Mouse (Mus musculus): ENCODE measurements around the gene Emc10. TPM values are rescaled to one million over a fixed set of nuclear protein-coding genes. Genes with fewer than 3 reads are reported as not detected.

The Emc10 gene
- polyA plus RNA-seq, 1 experiment from 2014 or later, result 145 TPM

DNA sequence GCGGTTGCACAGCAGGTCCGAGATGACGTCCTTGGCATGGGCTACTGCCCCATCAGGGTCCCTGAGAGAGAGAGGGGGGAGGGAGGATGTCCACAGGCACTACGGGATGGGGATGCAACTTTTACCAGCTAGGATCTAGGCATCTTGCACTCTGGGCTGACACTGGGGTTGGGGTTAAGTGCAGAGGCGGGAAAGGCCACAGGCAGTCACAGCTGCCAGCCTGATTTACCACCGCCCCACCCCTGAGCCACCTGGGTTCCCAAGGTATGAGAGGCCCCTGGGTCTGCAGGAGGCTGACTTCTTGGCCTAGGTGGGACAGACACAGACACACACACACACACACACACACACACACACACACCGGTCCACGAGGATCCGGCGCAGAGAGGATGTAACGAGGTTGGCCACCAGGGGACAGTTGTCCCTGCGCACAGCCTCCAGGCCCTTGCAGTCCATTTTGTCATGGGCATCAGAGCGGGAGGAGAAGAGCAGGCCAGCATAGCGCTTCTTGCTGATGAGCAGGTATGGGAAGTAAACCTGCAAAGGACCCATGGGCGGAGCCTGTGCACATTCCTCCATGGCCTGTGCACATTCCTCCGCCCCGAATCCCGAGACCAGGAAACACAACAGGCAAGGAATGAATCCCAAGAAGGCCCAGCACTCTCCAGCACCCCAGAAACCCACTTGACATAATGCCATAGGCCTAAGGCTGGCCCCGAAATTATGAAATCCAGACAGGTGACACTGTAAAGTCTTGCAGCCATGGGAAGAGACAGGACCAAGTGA, 38.5 kb upstream of the Emc10 start:
- no peak overlapping the region for H3K4me3 ChIP-seq (ENCODE audit: low read length)
- no peak overlapping the region for H3K27ac ChIP-seq (ENCODE audit: low read depth, low read length)
- 85% methylated on average over 19 of the region's 19 CpGs for WGBS
- no peaks in the 10 kb centered on the region for H3K27me3 ChIP-seq (replicated peaks; ENCODE audit: control insufficient read depth, insufficient read depth, low read length)
- ATAC-seq, result no peak
- no peaks in the 10 kb centered on the region for H3K4me1 ChIP-seq (ENCODE audit: control insufficient read depth, insufficient read depth, low read depth, low read length)
- no peaks in the 10 kb centered on the region for H3K9me3 ChIP-seq (ENCODE audit: control insufficient read depth, low read length)
- H3K4me2 ChIP-seq (ENCODE audit: low read length), result no peak overlapping the region
- H3K9ac ChIP-seq (ENCODE audit: low read depth, low read length), result no peak overlapping the region
- peaks cover 3% of the 10 kb centered on the region; the same call in 1 of the 2 replicates for H3K36me3 ChIP-seq (ENCODE audit: control insufficient read depth, insufficient read depth, low read length)

GRCm38 (mm10) chr7:44534242-44534641, 37.9 kb upstream of the Emc10 start:
- Histone ChIP-seq H3K4me2 (ENCODE audit: low read length) (no peak overlapping the region), H3K4me1 (ENCODE audit: control insufficient read depth, insufficient read depth, low read depth, low read length) (no peaks in the 10 kb centered on the region), H3K9ac (ENCODE audit: low read depth, low read length) (no peak overlapping the region), H3K9me3 (ENCODE audit: control insufficient read depth, low read length) (no peaks in the 10 kb centered on the region), H3K36me3 (ENCODE audit: control insufficient read depth, insufficient read depth, low read length) (no peaks in the 10 kb centered on the region; the same call in 1 of the 2 replicates), H3K27me3 (replicated peaks; ENCODE audit: control insufficient read depth, insufficient read depth, low read length) (no peaks in the 10 kb centered on the region), H3K27ac (ENCODE audit: low read depth, low read length) (no peak overlapping the region), H3K4me3 (ENCODE audit: low read length) (no peak overlapping the region)
- no peak for ATAC-seq
- 88% methylated on average over 13 of the region's 13 CpGs for WGBS

DNA sequence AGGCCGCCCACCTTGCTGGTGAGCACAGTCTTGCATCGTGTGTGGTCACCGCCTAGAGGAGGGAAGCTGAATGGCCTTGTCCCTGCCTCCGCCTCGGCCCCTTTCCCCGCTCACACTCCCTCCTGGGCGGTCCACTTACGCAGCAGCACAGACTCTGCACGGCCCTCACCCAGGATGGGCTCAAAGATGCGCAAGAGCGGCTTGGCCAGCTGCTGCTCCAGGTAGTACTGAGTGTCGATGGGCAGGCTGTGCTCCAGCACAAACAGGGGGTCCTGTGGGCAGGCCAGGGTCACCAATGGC, 37.4 kb upstream of the Emc10 start:
- Histone ChIP-seq H3K9me3 (ENCODE audit: control insufficient read depth, low read length) (no peaks in the 10 kb centered on the region), H3K4me2 (ENCODE audit: low read length) (no peak overlapping the region), H3K9ac (ENCODE audit: low read depth, low read length) (no peak overlapping the region), H3K27ac (ENCODE audit: low read depth, low read length) (no peak overlapping the region), H3K4me3 (ENCODE audit: low read length) (no peak overlapping the region), H3K4me1 (ENCODE audit: control insufficient read depth, insufficient read depth, low read depth, low read length) (no peaks in the 10 kb centered on the region), H3K27me3 (replicated peaks; ENCODE audit: control insufficient read depth, insufficient read depth, low read length) (0 out of 2 replicates have a peak, but pooled peaks cover 4% of the 10 kb centered on the region), H3K36me3 (ENCODE audit: control insufficient read depth, insufficient read depth, low read length) (no peaks in the 10 kb centered on the region; the same call in 1 of the 2 replicates)
- 75% methylated on average over 12 of the region's 12 CpGs for WGBS
- no peak for ATAC-seq

DNA sequence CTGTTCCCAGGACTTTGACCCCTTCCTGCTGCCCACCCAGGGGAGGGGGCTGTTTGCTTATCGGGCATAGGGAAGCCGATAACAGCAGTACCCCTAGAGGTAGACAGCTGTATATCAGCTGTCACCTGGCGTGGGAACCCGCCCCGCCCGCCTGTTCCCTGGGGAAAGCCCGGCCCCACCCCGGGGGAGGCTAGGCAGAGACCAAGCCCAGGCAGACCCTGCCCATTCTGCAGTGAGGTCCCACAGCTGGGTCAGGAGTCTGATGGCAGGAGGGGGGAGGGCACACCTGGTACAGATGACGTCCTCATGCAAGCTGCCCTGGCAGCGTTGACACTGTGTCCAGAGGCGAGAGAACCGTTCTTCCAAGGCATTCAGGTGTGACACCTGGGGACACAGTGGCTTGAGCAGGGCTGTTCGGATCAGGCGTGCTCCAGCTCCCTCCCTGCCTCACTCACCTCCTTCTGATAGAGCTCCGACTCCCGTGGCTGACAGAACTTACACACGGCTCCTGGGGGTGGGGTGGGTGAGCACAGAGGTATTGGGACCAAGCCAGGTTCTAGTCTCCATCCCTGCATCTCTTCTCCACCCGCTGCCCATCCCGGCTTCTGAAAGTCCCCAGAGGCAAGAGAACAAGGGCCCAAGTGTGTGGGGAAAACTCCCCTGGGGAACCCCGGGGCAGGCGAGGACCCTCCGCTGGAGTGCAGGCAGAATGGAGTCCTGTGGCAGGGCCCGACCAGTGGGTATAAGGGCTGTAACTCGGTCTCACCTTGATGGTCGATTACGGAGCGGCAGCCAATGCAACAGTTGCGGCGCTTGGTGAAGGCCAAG, 36.8 kb upstream of the Emc10 start:
- ATAC-seq, result no peak
- WGBS, result 93% methylated on average over 28 of the region's 29 CpGs

GRCm38 (mm10) chr7:44531946-44532732, 35.8 kb upstream of the Emc10 start, which contains the start of gene Spib:
TSS of gene Spib (minus strand) at chr7:44532071.
- no peak within 1 kb of the TSS for H3K4me2 ChIP-seq (ENCODE audit: low read length)
- 81% methylated on average over 4 of the region's 4 CpGs for WGBS

More for the DNA sequence above, 36.8 kb upstream of the Emc10 start:
- Histone ChIP-seq H3K36me3 (ENCODE audit: control insufficient read depth, insufficient read depth, low read length) (no peaks in the 10 kb centered on the region; the same call in 1 of the 2 replicates), H3K4me1 (ENCODE audit: control insufficient read depth, insufficient read depth, low read depth, low read length) (peaks cover 2% of the 10 kb centered on the region; the same call in 1 of the 2 replicates), H3K4me3 (ENCODE audit: low read length) (no peak overlapping the region), H3K9me3 (ENCODE audit: control insufficient read depth, low read length) (no peaks in the 10 kb centered on the region), H3K27ac (ENCODE audit: low read depth, low read length) (no peak overlapping the region), H3K4me2 (ENCODE audit: low read length) (no peak overlapping the region), H3K27me3 (replicated peaks; ENCODE audit: control insufficient read depth, insufficient read depth, low read length) (0 out of 2 replicates have a peak, but pooled peaks cover 4% of the 10 kb centered on the region), H3K9ac (ENCODE audit: low read depth, low read length) (no peak overlapping the region)

DNA sequence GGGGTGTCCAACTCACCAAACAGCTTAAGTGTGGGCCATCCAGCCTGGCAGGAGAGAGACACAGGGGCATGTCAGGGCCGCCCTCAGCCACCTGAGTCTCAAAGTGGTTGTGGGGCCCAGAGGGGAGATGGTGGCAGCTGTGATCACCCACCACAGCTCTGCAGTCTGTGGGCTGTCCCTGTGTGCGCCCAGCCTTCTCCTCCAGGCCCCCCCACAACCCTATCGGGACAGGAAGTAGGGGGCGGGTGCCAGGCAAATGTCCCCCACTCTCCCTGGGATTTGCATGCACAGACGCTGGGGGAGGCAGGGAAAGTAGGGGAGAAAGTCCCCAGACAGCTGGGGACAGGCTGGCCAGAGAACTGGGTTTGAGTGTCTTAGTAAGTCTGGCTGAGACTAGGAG, 34.9 kb upstream of the Emc10 start:
- no peak for ATAC-seq
- Histone ChIP-seq H3K4me1 (ENCODE audit: control insufficient read depth, insufficient read depth, low read depth, low read length) (peaks cover 7% of the 10 kb centered on the region; the same call in 1 of the 2 replicates), H3K4me2 (ENCODE audit: low read length) (no peak overlapping the region), H3K9me3 (ENCODE audit: control insufficient read depth, low read length) (no peaks in the 10 kb centered on the region), H3K9ac (ENCODE audit: low read depth, low read length) (no peak overlapping the region), H3K27me3 (replicated peaks; ENCODE audit: control insufficient read depth, insufficient read depth, low read length) (0 out of 2 replicates have a peak, but pooled peaks cover 4% of the 10 kb centered on the region), H3K27ac (ENCODE audit: low read depth, low read length) (no peak overlapping the region), H3K4me3 (ENCODE audit: low read length) (no peak overlapping the region), H3K36me3 (ENCODE audit: control insufficient read depth, insufficient read depth, low read length) (no peaks in the 10 kb centered on the region)
- 52% methylated on average over 5 of the region's 5 CpGs for WGBS

More at GRCm38 (mm10) chr7:44531946-44532732, 35.8 kb upstream of the Emc10 start, which contains the start of gene Spib:
- Histone ChIP-seq H3K36me3 (ENCODE audit: control insufficient read depth, insufficient read depth, low read length) (no peaks in the 10 kb centered on the region), H3K27ac (ENCODE audit: low read depth, low read length) (no peak within 1 kb of the TSS), H3K4me1 (ENCODE audit: control insufficient read depth, insufficient read depth, low read depth, low read length) (peaks cover 7% of the 10 kb centered on the region; the same call in 1 of the 2 replicates), H3K9me3 (ENCODE audit: control insufficient read depth, low read length) (no peaks in the 10 kb centered on the region), H3K9ac (ENCODE audit: low read depth, low read length) (no peak within 1 kb of the TSS), H3K4me3 (ENCODE audit: low read length) (no peak within 1 kb of the TSS), H3K27me3 (replicated peaks; ENCODE audit: control insufficient read depth, insufficient read depth, low read length) (0 out of 2 replicates have a peak, but pooled peaks cover 4% of the 10 kb centered on the region)
- ATAC-seq, result no peak

DNA sequence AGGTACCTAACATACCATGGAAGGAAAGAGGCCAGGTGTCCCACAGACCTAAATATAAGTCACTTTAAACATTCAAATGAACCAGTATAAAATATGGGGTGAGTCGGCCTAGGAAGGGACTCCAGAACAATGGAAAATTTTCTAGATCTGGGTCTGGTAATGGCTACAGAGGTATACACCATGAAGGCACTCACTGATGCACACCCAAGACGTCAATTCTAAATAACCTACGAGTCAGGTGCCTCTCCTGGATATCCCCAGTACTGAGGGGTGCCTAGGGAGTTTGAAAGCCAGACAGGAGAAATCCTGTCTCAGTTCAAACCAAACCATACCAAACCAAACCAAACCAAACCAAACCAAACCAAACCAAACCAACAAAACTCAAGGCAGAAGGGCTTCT, 34.2 kb upstream of the Emc10 start:
- 77% methylated on average over 3 of the region's 3 CpGs for WGBS
- Histone ChIP-seq H3K36me3 (ENCODE audit: control insufficient read depth, insufficient read depth, low read length) (no peaks in the 10 kb centered on the region), H3K27ac (ENCODE audit: low read depth, low read length) (no peak overlapping the region), H3K27me3 (replicated peaks; ENCODE audit: control insufficient read depth, insufficient read depth, low read length) (0 out of 2 replicates have a peak, but pooled peaks cover 4% of the 10 kb centered on the region), H3K4me1 (ENCODE audit: control insufficient read depth, insufficient read depth, low read depth, low read length) (peaks cover 7% of the 10 kb centered on the region; the same call in 1 of the 2 replicates), H3K4me2 (ENCODE audit: low read length) (no peak overlapping the region), H3K9ac (ENCODE audit: low read depth, low read length) (no peak overlapping the region), H3K9me3 (ENCODE audit: control insufficient read depth, low read length) (no peaks in the 10 kb centered on the region), H3K4me3 (ENCODE audit: low read length) (no peak overlapping the region)
- ATAC-seq, result no peak

DNA sequence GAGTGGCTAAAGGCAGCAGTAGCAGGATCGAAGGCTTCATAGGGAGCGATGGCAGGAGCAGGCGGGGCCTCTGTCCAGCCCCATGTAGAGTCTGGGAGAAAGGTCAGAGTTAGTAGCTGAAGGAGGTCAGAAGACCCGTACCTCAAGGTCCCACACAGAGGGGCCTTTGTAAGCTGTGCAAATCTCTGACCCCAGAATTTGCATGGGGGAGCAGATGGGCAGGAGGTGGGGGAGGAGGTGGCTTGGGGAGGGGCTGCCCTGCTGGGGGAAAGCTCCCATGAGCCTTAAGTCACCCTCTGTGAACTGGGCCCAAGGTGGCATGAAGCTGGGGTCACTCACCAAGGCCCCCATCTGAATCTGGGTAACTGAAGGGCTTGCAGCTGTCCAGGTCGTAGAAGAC, 33.2 kb upstream of the Emc10 start:
- ATAC-seq, result no peak
- 66% methylated on average over 5 of the region's 5 CpGs for WGBS
- peaks cover 5% of the 10 kb centered on the region for H3K27me3 ChIP-seq (replicated peaks; ENCODE audit: control insufficient read depth, insufficient read depth, low read length)

More for the DNA sequence above, 33.2 kb upstream of the Emc10 start:
- no peaks in the 10 kb centered on the region for H3K36me3 ChIP-seq (ENCODE audit: control insufficient read depth, insufficient read depth, low read length)
- peaks cover 7% of the 10 kb centered on the region; the same call in 1 of the 2 replicates for H3K4me1 ChIP-seq (ENCODE audit: control insufficient read depth, insufficient read depth, low read depth, low read length)
- H3K27ac ChIP-seq (ENCODE audit: low read depth, low read length), result no peak overlapping the region
- H3K4me2 ChIP-seq (ENCODE audit: low read length), result no peak overlapping the region
- H3K9me3 ChIP-seq (ENCODE audit: control insufficient read depth, low read length), result no peaks in the 10 kb centered on the region
- H3K9ac ChIP-seq (ENCODE audit: low read depth, low read length), result no peak overlapping the region
- no peak overlapping the region for H3K4me3 ChIP-seq (ENCODE audit: low read length)

All from hindbrain, embryonic 16.5 days (tissue).